Mouse (Mus musculus) embryonic facial prominence, embryonic 15.5 days (tissue): ENCODE measurements around the gene Prg2. TPM values are rescaled to one million over a fixed set of nuclear protein-coding genes. Genes with fewer than 3 reads are reported as not detected.
A peak's percentile ranks its signal among the peaks of the same experiment; 100 is the strongest.

ENCODE experiments used
- ATAC-seq: fragments of 200-750 bp; cut with Nextera tagmentation; 2 replicates; pipeline ENCODE4 v1.8.0; 2017; ENCODE audit warnings: low read depth, moderate TSS enrichment; ENCODE audit not compliant: insufficient number of reproducible peaks, low FRiP score, low TSS enrichment
- H3K27ac ChIP-seq: fragments of 300-500 bp; sonication (generic); replicated peaks from 2 replicates; pipeline ENCODE4 v1.5.1; 2015; ENCODE audit warnings: mild to moderate bottlenecking, inconsistent platforms
- H3K27me3 ChIP-seq: fragments of 300-500 bp; sonication (generic); 2 replicates; pipeline ENCODE4 v1.6.1; 2015; ENCODE audit warnings: inconsistent platforms
- H3K36me3 ChIP-seq: fragments of 300-500 bp; sonication (generic); 2 replicates; pipeline ENCODE4 v1.6.1; 2015; ENCODE audit warnings: mild to moderate bottlenecking, inconsistent platforms
- H3K4me1 ChIP-seq: fragments of 300-500 bp; sonication (generic); 2 replicates; pipeline ENCODE4 v1.6.1; 2015; ENCODE audit warnings: inconsistent platforms
- H3K4me2 ChIP-seq: fragments of 300-500 bp; sonication (generic); replicated peaks from 2 replicates; pipeline ENCODE4 v1.6.1; 2015; ENCODE audit warnings: mild to moderate bottlenecking, inconsistent platforms
- H3K4me3 ChIP-seq: fragments of 300-500 bp; sonication (generic); replicated peaks from 2 replicates; pipeline ENCODE4 v1.5.1; 2015; ENCODE audit warnings: mild to moderate bottlenecking, inconsistent platforms
- H3K9ac ChIP-seq: fragments of 300-500 bp; sonication (generic); 2 replicates; pipeline ENCODE4 v1.6.1; 2015; ENCODE audit warnings: inconsistent platforms
- H3K9me3 ChIP-seq: fragments of 300-500 bp; sonication (generic); replicated peaks from 2 replicates; pipeline ENCODE4 v1.6.1; 2016; ENCODE audit warnings: inconsistent platforms
- WGBS: fragments of 180-500 bp; shearing (Covaris S2); methylation state at CpG from one replicate; pipeline ENCODE4 v1.1.7; 2015; 5-methylcytosine and 5-hydroxymethylcytosine counted together
- polyA plus RNA-seq: library from polyadenylated mRNA; unstranded; fragments of >200 nt; fragmentation: Nextera tagmentation; extraction: Ambion mirVana; gene quantifications from 2 replicates; pipeline ENCODE4 v1.2.1, GENCODE M21; 2015

Prg2 gene
- polyA plus RNA-seq, 1 experiment from 2014 or later, result not detected

DNA sequence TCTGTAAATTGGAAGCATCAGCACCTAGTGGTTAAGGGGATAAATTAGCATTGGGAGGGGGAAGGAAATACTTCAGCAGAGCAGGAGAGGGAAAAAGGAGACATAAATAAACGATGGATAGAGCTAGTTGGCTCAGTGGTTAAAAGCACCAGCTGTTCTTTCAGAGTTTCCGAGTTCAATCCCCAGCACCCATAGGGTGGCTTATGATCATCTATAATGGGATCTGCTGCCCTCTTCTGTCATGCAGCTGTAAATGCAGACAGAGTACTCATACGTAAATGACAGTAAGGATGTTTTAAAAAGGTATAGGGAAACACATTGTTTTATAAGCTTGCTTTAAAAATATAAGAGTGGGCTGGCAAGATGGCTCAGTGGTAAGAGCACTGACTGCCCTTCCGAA, 27.5 kb downstream of the Prg2 start:
- H3K9ac ChIP-seq, result no peak overlapping the region
- 23% methylated on average over 4 of the region's 4 CpGs for WGBS
- no peaks in the 10 kb centered on the region for H3K27me3 ChIP-seq
- H3K27ac ChIP-seq, result no peak overlapping the region
- H3K36me3 ChIP-seq, result no peaks in the 10 kb centered on the region
- no peak overlapping the region for H3K4me2 ChIP-seq
- no peak for ATAC-seq
- H3K9me3 ChIP-seq, result no peaks in the 10 kb centered on the region
- H3K4me3 ChIP-seq, result no peak overlapping the region
- no peaks in the 10 kb centered on the region for H3K4me1 ChIP-seq

- no peaks in the 10 kb centered on the region for H3K4me1 ChIP-seq
- H3K4me2 ChIP-seq, result no peak overlapping the region
- 67% methylated on average over 2 of the region's 2 CpGs for WGBS
- no peak overlapping the region for H3K4me3 ChIP-seq
- H3K36me3 ChIP-seq, result no peaks in the 10 kb centered on the region
- no peaks in the 10 kb centered on the region for H3K27me3 ChIP-seq
- no peak for ATAC-seq
- no peak overlapping the region for H3K27ac ChIP-seq
- H3K9ac ChIP-seq, result no peak overlapping the region
- no peaks in the 10 kb centered on the region for H3K9me3 ChIP-seq
Measured at GRCm38 (mm10) chr2:85009212-85009611, 29.0 kb downstream of the Prg2 start.

DNA sequence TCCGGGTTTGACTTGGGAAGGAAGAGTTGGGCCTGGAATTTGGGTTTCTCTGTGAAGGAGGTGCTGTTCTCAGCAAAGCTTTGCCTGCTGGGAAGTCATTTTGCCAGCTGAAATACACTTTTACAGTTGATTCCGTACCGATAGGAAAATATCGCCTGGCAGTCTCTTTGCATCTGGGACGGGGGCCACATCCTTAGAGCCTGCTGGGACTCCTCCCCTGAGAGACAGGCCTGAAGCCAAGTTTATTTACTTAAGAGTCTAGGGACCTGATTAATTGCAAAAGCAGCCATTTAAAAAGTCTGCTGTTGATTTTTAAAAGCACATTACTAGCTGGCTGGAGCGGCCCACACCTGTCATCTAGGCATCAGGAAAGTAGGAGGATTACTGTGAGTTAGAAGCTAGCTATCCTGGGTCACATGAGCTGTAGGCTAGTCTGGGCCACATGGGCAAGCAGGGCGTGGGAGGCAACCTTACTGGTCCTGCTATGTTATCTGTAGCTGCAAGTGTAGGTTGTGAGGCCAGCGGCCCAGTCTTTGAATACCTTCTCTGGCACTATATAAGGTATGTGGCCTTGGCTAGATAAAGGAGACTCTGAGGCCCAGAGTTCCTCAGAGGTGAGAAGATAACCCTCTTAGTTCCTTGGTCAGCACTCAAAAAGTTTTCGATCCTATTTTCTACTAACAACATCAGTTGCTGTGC, 31.8 kb downstream of the Prg2 start:
- WGBS, result 66% methylated on average over 9 of the region's 9 CpGs
- Histone ChIP-seq H3K9me3 (no peaks in the 10 kb centered on the region), H3K27me3 (no peaks in the 10 kb centered on the region), H3K4me3 (no peak overlapping the region), H3K9ac (no peak overlapping the region), H3K36me3 (no peaks in the 10 kb centered on the region), H3K27ac (no peak overlapping the region), H3K4me2 (no peak overlapping the region), H3K4me1 (no peaks in the 10 kb centered on the region)
- ATAC-seq, result peak; percentile 11; the same call in 1 of the 2 replicates

- H3K4me1 ChIP-seq, result no peaks in the 10 kb centered on the region
- H3K9ac ChIP-seq, result no peak overlapping the region
- H3K27ac ChIP-seq, result no peak overlapping the region
- no peaks in the 10 kb centered on the region for H3K36me3 ChIP-seq
- no peak for ATAC-seq
- H3K9me3 ChIP-seq, result no peaks in the 10 kb centered on the region
- no peak overlapping the region for H3K4me3 ChIP-seq
- H3K4me2 ChIP-seq, result no peak overlapping the region
- 80% methylated on average over 14 of the region's 14 CpGs for WGBS
- H3K27me3 ChIP-seq, result no peaks in the 10 kb centered on the region
Measured at GRCm38 (mm10) chr2:85012679-85013078, 32.4 kb downstream of the Prg2 start.

GRCm38 (mm10) chr2:85013826-85014587, 33.7 kb downstream of the Prg2 start:
- no peak for ATAC-seq
- 83% methylated on average over 5 of the region's 5 CpGs for WGBS

DNA sequence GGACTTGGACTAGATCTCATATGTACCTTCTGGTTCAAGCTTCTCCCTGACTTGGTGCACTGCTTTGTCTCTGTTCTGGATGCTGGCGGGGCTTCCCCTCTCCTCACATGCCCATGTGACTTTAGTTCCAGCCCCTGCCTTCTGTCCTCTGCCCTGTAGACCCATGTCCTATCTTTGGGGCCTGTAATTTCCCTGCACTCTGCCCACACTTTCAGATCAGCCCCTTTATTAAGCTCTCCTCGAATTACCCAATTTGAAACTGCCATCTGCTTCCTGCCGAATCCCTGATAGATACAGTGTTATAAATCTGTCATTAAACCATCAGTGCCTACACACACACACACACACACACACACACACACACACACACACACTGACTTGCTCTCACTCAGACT, 34.3 kb downstream of the Prg2 start:
- H3K4me3 ChIP-seq, result no peak overlapping the region
- no peak overlapping the region for H3K4me2 ChIP-seq
- H3K36me3 ChIP-seq, result no peaks in the 10 kb centered on the region
- no peaks in the 10 kb centered on the region for H3K9me3 ChIP-seq
- no peak overlapping the region for H3K27ac ChIP-seq
- WGBS, result 59% methylated on average over 3 of the region's 3 CpGs
- H3K9ac ChIP-seq, result no peak overlapping the region
- no peaks in the 10 kb centered on the region for H3K4me1 ChIP-seq
- H3K27me3 ChIP-seq, result no peaks in the 10 kb centered on the region
- ATAC-seq, result no peak

More at GRCm38 (mm10) chr2:85013826-85014587, 33.7 kb downstream of the Prg2 start:
- H3K9me3 ChIP-seq, result no peaks in the 10 kb centered on the region
- no peak overlapping the region for H3K9ac ChIP-seq
- no peaks in the 10 kb centered on the region for H3K36me3 ChIP-seq
- H3K4me2 ChIP-seq, result no peak overlapping the region
- H3K4me3 ChIP-seq, result no peak overlapping the region
- no peak overlapping the region for H3K27ac ChIP-seq
- H3K4me1 ChIP-seq, result no peaks in the 10 kb centered on the region
- no peaks in the 10 kb centered on the region for H3K27me3 ChIP-seq

GRCm38 (mm10) chr2:85022043-85022442, 41.8 kb downstream of the Prg2 start:
- Histone ChIP-seq H3K9me3 (no peaks in the 10 kb centered on the region), H3K27me3 (no peaks in the 10 kb centered on the region), H3K27ac (no peak overlapping the region), H3K4me2 (no peak overlapping the region), H3K9ac (no peak overlapping the region), H3K4me3 (no peak overlapping the region), H3K36me3 (no peaks in the 10 kb centered on the region), H3K4me1 (no peaks in the 10 kb centered on the region)
- no peak for ATAC-seq
- 15% methylated on average over 4 of the region's 4 CpGs for WGBS

DNA sequence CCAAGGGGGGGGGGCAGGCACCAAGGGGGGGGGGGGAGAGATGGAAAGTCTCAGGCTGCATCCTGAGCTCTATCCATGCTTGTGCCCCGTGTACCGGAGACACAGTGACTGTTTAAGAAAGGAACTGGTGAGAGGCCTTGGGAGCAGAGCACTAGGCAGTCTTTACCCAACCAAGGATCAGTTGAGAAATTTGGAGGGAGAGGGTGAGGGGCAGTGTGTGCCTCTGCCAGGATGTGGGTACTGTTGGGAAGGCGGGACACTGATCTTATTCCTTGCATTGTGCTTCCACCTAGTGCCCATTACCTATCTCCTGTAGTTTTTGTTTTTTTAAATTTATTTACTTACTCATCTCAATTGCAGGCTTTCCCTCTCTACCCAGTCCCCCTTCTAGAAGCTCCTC, 45.9 kb downstream of the Prg2 start:
- Histone ChIP-seq H3K9ac (no peak overlapping the region), H3K9me3 (no peaks in the 10 kb centered on the region), H3K4me3 (no peak overlapping the region), H3K27ac (no peak overlapping the region), H3K4me2 (no peak overlapping the region), H3K4me1 (no peaks in the 10 kb centered on the region), H3K27me3 (no peaks in the 10 kb centered on the region), H3K36me3 (no peaks in the 10 kb centered on the region)
- 75% methylated on average over 3 of the region's 3 CpGs for WGBS
- no peak for ATAC-seq

DNA sequence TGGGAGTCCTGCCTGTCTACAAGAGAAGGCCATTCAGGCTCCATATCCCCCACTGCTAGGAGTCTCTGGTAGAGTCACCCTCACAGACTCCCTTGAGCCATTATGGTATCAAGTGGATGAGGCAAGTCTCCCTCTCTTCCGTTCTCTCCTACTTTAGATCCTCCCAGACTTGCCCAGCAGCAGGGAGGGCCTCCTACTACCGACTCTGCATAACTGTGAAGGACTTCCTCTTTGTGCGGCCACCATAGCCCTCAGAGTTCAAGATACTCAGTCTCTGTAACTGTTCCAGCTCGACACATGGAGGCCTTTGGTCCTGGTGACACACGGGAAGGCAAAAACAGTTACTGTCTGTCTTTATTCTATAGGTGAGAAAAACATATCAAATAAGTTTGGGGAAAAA, 47.0 kb downstream of the Prg2 start:
- Histone ChIP-seq H3K9ac (no peak overlapping the region), H3K4me1 (no peaks in the 10 kb centered on the region), H3K27ac (no peak overlapping the region), H3K4me2 (no peak overlapping the region), H3K27me3 (no peaks in the 10 kb centered on the region), H3K4me3 (no peak overlapping the region), H3K9me3 (no peaks in the 10 kb centered on the region), H3K36me3 (no peaks in the 10 kb centered on the region)
- 68% methylated on average over 5 of the region's 5 CpGs for WGBS
- ATAC-seq, result no peak

- ATAC-seq, result no peak
- Histone ChIP-seq H3K9me3 (no peaks in the 10 kb centered on the region), H3K27ac (no peak overlapping the region), H3K9ac (no peak overlapping the region), H3K4me3 (no peak overlapping the region), H3K4me1 (no peaks in the 10 kb centered on the region), H3K27me3 (no peaks in the 10 kb centered on the region; the same call in 1 of the 2 replicates), H3K36me3 (no peaks in the 10 kb centered on the region), H3K4me2 (no peak overlapping the region)
- WGBS, result 58% methylated on average over 6 of the region's 6 CpGs
Measured at GRCm38 (mm10) chr2:85029897-85030296, 49.6 kb downstream of the Prg2 start.

GRCm38 (mm10) chr2:85030989-85031388, 50.7 kb downstream of the Prg2 start:
- H3K9ac ChIP-seq, result no peak overlapping the region
- 56% methylated on average over 6 of the region's 6 CpGs for WGBS

More at GRCm38 (mm10) chr2:85030989-85031388, 50.7 kb downstream of the Prg2 start:
- Histone ChIP-seq H3K27me3 (no peaks in the 10 kb centered on the region; the same call in 1 of the 2 replicates), H3K36me3 (no peaks in the 10 kb centered on the region), H3K4me1 (no peaks in the 10 kb centered on the region; the same call in 1 of the 2 replicates), H3K9me3 (no peaks in the 10 kb centered on the region), H3K4me2 (no peak overlapping the region), H3K27ac (no peak overlapping the region), H3K4me3 (no peak overlapping the region)
- no peak for ATAC-seq
